Mouse (Mus musculus): ENCODE results near the gene Smok2a. TPM values are rescaled to one million over a fixed set of nuclear protein-coding genes. Genes with fewer than 3 reads are reported as not detected.

Smok2a gene
- polyA plus RNA-seq (2012; ENCODE audit: low replicate concordance), result not detected in 2 replicates

DNA sequence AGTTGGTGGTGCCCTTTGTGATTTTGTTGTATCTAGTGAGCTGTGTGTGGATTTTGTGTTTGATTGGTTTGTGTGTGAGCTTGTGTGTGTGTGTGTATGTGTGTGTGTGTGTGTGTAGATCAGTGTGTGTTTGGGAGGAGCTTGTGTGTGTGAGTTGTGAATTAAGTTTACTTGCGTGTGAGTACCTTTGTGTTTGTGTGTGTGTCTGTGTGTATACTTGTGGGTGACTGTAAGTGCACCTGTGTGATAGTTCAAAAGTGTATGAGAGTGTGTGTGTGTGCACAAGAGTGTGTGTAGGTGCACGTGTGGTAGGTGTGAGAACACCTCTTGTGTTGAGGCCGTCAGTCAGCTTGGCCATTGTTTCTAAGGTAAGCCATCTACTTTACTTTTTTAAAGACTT lies at the start of gene Smok2a:
TSS of gene Smok2a (plus strand) at position 301 of the 400 bp plus-strand sequence.

DNA sequence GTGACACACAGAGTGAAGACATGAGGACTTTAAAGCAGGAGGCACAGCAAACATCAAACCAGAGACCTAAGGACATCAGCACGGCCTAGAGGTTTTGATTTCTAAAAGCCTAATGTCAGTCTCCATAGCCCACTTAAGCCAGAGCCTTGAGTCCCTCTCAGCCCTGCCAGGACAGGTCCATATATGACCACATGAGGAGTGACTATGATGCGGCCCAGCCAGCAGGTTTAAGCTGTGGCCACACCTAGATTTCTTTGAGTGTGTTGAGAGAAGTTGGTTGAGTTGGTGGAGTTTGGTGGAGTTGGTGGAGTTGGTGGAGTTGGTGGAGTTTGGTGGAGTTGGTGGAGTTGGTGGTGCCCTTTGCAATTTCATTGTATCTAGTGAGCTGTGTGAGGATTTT lies 9.0 kb downstream of the Smok2a start, which contains the start of gene Smok2b:
TSS of gene Smok2b (plus strand) at position 301 of the 400 bp plus-strand sequence.

Other genes with a start within 250 kb of the Smok2a start
- gene Wtap, start 227.0 kb upstream of the Smok2a start, polyA plus RNA-seq (2012; ENCODE audit: low replicate concordance), result 17.9 and 19.2 TPM in 2 replicates
- gene Sod2, start 214.3 kb upstream of the Smok2a start, polyA plus RNA-seq (2012; ENCODE audit: low replicate concordance), result 283 and 458 TPM in 2 replicates
- not detected in 2 replicates for gene Gpr31b, start 168.9 kb upstream of the Smok2a start, polyA plus RNA-seq (2012; ENCODE audit: low replicate concordance)
- gene Tcp10b, start 160.1 kb upstream of the Smok2a start, polyA plus RNA-seq (2012; ENCODE audit: low replicate concordance), result not detected in 2 replicates
- gene Unc93a, start 89.4 kb upstream of the Smok2a start, polyA plus RNA-seq (2012; ENCODE audit: low replicate concordance), result not detected in 2 replicates
- not detected in 2 replicates for gene Smok2b, start 9.1 kb downstream of the Smok2a start, polyA plus RNA-seq (2012; ENCODE audit: low replicate concordance)
- not detected in 2 replicates for gene Tcp10c, start 133.4 kb downstream of the Smok2a start, polyA plus RNA-seq (2012; ENCODE audit: low replicate concordance)